Mouse (Mus musculus): ENCODE data around the gene Slc16a3. TPM values are rescaled to one million over a fixed set of nuclear protein-coding genes. Genes with fewer than 3 reads are reported as not detected.
A peak's percentile ranks its signal among the peaks of the same experiment; 100 is the strongest.

The Slc16a3 gene
- polyA plus RNA-seq, 1 experiment from 2014 or later = 9.1 TPM

DNA sequence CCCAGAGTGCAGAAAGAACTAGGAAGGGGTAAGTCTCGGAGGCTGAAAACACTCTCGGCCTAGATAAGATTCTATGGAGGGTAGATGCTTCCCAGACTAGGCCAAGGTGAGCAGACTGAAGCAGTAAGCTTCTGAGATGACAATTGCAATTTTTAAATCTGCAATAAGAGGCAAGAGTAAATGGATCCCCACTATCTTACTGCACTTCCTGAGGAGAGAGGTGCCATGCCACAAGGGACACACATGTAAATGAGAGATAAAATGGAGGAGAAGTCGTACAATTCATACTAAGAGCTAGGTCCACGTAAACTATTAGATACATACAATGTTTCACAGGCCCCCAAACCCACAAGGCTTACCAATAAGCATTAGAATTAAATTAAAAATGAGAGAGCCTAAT is 19.8 kb upstream of the Slc16a3 start:
- WGBS = 90% methylated on average over 4 of the region's 4 CpGs
- H3K4me3 ChIP-seq = no peak overlapping the region
- H3K27me3 ChIP-seq = no peaks in the 10 kb centered on the region
- H3K4me1 ChIP-seq = peaks cover 10% of the 10 kb centered on the region; the same call in 1 of the 2 replicates
- no peaks in the 10 kb centered on the region for H3K36me3 ChIP-seq
- no peak overlapping the region for H3K27ac ChIP-seq (replicated peaks)
- no peaks in the 10 kb centered on the region for H3K9me3 ChIP-seq
- ATAC-seq (replicated peaks) = no peak
- H3K4me2 ChIP-seq (replicated peaks) = no peak overlapping the region
- H3K9ac ChIP-seq (replicated peaks) = no peak overlapping the region

DNA sequence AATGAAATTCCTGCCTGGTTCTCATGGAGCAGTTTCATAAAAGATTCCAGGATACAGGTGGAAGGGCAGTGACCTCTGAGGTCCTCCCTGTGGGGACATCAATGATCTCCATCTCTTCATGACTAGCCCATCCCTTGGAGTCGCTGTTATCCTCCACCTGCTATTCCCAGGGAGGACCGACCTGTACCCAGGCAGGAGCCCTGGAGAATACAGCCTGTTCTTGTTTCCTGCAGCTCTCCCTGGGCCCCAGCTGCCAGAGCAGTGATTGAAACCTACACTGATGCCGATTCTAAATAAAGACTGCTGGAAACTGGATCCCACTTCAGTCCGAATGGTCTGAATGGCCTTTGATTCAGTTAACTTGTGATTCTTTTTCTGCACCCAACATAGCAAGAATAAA is 16.8 kb upstream of the Slc16a3 start:
- 91% methylated on average over 4 of the region's 4 CpGs for WGBS
- peaks cover 10% of the 10 kb centered on the region; the same call in 1 of the 2 replicates for H3K4me1 ChIP-seq
- H3K9me3 ChIP-seq = no peaks in the 10 kb centered on the region
- H3K4me3 ChIP-seq = no peak overlapping the region
- H3K27ac ChIP-seq (replicated peaks) = no peak overlapping the region
- 0 out of 2 replicates have a peak overlapping the region, but pooled peaks have one; percentile 8 for H3K4me2 ChIP-seq (replicated peaks)
- no peaks in the 10 kb centered on the region for H3K27me3 ChIP-seq
- no peak overlapping the region for H3K9ac ChIP-seq (replicated peaks)
- no peak for ATAC-seq (replicated peaks)
- no peaks in the 10 kb centered on the region for H3K36me3 ChIP-seq

DNA sequence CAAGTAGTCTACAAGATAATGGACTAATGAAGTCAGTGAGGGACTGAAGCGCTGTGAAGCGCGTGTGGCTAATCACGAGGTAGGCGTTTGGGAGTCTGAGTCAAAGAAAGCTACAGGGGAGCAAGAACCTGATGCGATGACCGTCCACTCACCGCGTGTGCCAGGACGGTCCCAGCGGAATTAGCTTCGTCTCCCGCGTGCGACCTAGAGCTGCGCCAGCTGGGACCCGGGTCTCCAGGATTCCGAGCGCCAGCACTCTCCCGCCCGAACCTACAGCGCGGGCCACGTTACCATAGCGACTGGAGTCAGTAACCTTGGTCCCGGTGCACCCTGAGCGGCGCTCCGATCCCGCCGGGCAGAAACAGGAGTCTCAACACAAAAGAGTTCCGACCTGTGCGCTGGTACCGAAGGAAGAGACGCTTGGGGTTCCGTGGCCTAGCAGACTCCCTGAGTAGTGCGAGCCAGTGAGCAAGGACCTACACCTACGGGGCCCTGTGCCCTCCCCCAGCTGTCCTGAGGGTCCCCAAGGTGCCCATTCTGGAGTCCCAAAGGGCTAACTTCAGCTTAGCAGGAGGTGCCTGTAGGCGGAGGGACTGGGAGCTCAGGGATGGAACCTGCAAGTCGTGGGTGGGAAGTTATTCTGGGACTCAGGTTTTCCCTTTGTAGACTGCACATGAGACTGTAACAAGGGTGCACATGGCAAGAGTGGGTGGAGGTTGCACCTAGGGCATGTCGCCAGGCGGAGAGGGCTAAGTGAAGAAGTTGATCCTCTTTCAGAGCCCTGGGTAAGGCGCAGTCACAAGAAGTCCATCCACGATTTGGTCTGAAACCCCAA is 15.5 kb upstream of the Slc16a3 start, which contains the start of gene Ccdc57:
Ccdc57 (minus strand) TSS at position 309 of the 835 bp plus-strand sequence.
- Histone ChIP-seq H3K4me3 (peak within 1 kb of the TSS; percentile 85), H3K27me3 (no peaks in the 10 kb centered on the region), H3K9me3 (no peaks in the 10 kb centered on the region), H3K4me1 (peaks cover 10% of the 10 kb centered on the region; the same call in 1 of the 2 replicates), H3K4me2 (replicated peaks) (peak within 1 kb of the TSS; percentile 60), H3K27ac (replicated peaks) (0 out of 2 replicates have a peak within 1 kb of the TSS, but pooled peaks have one; percentile 53), H3K9ac (replicated peaks) (peak within 1 kb of the TSS; percentile 75), H3K36me3 (no peaks in the 10 kb centered on the region)
- ATAC-seq (replicated peaks) = peak; percentile 96
- 10% methylated on average over 44 of the region's 44 CpGs for WGBS

DNA sequence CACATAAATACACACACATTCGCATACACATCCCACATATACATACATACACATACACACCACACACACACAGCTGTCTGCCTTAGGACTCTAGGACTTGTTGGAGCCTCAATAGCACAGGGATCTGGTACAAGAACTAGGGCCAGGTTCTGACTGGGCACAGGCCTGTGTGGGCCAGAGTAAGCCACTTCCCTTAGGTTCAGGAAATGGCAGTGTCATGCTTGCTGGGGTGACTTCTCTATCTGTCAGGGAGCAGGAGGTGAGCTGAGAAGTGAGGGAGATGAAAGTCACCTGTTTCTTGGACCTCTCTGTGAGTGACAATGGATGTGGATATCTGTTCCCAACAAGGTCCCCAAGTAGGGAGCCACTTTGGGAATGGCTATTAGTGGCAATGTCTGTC is 10.3 kb upstream of the Slc16a3 start:
- Histone ChIP-seq H3K27me3 (no peaks in the 10 kb centered on the region), H3K4me2 (replicated peaks) (no peak overlapping the region), H3K4me3 (no peak overlapping the region), H3K9me3 (no peaks in the 10 kb centered on the region), H3K36me3 (no peaks in the 10 kb centered on the region), H3K9ac (replicated peaks) (no peak overlapping the region), H3K4me1 (0 out of 2 replicates have a peak, but pooled peaks cover 2% of the 10 kb centered on the region), H3K27ac (replicated peaks) (no peak overlapping the region)
- WGBS = 92% methylated on average over 1 of the region's 1 CpGs
- ATAC-seq (replicated peaks) = no peak

DNA sequence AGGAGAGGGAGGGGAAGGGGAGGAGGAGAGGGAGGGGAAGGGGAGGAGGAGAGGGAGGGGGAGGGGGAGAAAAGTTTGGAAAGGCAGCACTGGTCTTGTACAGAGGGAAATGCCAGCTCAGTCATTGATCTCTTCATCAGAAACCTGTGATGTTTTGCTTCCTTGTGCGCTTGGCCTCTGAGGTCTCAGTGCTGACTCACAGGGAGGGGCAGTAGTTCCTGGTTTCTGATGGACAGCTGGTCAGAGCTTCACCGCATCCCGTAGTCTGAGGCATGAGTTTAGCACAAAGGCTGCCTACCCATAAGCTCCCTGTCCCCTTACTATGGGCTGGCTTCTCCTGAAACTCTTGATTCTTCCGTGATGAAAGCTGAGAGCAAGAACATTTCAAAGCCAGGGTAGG is 9.5 kb upstream of the Slc16a3 start:
- Histone ChIP-seq H3K9ac (replicated peaks) (no peak overlapping the region), H3K27me3 (no peaks in the 10 kb centered on the region), H3K9me3 (no peaks in the 10 kb centered on the region), H3K4me1 (no peaks in the 10 kb centered on the region), H3K36me3 (no peaks in the 10 kb centered on the region), H3K27ac (replicated peaks) (no peak overlapping the region), H3K4me3 (no peak overlapping the region), H3K4me2 (replicated peaks) (no peak overlapping the region)
- no peak for ATAC-seq (replicated peaks)
- 62% methylated on average over 4 of the region's 4 CpGs for WGBS

DNA sequence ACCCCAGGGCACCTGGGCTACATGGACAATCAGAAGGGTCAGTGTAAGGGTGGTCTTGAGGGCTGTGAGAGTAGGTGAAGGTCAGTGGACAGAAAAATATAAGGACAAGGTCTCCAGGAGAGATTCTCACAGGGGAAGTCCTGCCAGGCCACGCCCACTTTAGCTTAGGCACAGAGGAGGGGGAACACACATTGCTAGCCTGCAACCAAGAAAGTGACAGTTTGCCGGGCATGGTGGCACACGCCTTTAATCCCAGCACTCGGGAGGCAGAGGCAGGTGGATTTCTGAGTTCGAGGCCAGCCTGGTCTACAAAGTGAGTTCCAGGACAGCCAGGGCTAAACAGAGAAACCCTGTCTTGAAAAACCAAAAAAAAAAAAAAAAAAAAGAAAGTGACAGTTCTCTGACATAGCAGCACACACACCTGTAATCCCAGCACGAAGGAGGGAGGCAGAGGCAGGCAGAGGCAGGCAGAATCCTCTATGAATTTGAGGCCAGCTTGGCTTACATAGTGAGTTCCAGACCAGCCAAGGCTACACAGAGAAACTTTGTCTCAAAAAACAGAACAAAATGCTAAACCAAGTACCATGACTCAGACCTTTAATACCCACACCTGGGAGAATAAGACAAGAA is 8.5 kb upstream of the Slc16a3 start:
- Histone ChIP-seq H3K9ac (replicated peaks) (no peak overlapping the region), H3K36me3 (no peaks in the 10 kb centered on the region), H3K27me3 (no peaks in the 10 kb centered on the region), H3K27ac (replicated peaks) (no peak overlapping the region), H3K4me3 (no peak overlapping the region), H3K4me1 (no peaks in the 10 kb centered on the region), H3K9me3 (no peaks in the 10 kb centered on the region), H3K4me2 (replicated peaks) (no peak overlapping the region)
- no peak for ATAC-seq (replicated peaks)
- WGBS = 76% methylated on average over 6 of the region's 6 CpGs

DNA sequence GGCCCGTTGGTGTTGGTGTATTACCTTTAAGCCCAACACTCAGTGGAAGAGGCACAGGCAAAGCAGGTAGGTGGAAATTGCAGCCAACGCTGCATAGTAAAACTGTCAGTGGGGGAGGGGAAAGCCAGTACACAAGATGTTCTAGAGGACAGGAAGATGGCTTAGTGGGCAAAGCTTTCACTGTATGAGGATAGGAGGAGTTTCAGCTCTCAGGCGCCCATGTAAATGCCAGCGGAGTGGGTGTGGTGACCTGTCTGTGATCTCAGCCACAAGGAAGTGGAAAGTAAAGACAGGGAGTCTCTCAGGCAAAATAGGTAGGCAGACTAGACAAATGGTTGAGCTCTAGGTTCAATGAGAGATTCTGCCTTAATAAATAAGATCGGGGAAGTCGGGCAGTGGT is 7.3 kb upstream of the Slc16a3 start:
- H3K9ac ChIP-seq (replicated peaks) = no peak overlapping the region
- no peak for ATAC-seq (replicated peaks)
- H3K4me3 ChIP-seq = no peak overlapping the region
- no peaks in the 10 kb centered on the region for H3K4me1 ChIP-seq
- no peaks in the 10 kb centered on the region for H3K9me3 ChIP-seq
- no peak overlapping the region for H3K4me2 ChIP-seq (replicated peaks)
- 83% methylated on average over 6 of the region's 6 CpGs for WGBS
- no peak overlapping the region for H3K27ac ChIP-seq (replicated peaks)
- no peaks in the 10 kb centered on the region for H3K36me3 ChIP-seq
- H3K27me3 ChIP-seq = no peaks in the 10 kb centered on the region

DNA sequence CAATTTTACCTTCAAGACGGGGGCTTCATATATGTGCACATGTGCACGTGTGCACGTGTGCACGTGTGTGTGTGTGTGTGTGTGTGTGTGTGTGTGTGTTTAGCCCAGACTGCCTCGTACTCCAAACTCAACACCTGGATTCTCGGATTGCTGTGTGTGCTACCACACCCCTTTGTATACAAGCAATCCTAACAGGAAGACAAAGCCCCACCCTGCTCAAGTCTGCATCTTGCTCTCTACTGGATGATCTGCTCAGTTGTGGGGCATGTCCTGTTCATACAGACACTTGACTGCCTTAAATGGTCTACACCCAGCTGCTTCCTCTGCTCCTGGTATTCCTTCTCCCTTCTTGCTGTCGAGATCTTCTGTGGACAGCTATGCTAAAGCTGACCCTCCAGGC is 3.0 kb upstream of the Slc16a3 start:
- Histone ChIP-seq H3K27me3 (peaks cover 23% of the 10 kb centered on the region), H3K36me3 (no peaks in the 10 kb centered on the region), H3K4me1 (peaks cover 11% of the 10 kb centered on the region), H3K9me3 (no peaks in the 10 kb centered on the region), H3K4me2 (replicated peaks) (no peak overlapping the region), H3K9ac (replicated peaks) (no peak overlapping the region), H3K27ac (replicated peaks) (no peak overlapping the region), H3K4me3 (no peak overlapping the region)
- WGBS = 83% methylated on average over 7 of the region's 7 CpGs
- no peak for ATAC-seq (replicated peaks)

DNA sequence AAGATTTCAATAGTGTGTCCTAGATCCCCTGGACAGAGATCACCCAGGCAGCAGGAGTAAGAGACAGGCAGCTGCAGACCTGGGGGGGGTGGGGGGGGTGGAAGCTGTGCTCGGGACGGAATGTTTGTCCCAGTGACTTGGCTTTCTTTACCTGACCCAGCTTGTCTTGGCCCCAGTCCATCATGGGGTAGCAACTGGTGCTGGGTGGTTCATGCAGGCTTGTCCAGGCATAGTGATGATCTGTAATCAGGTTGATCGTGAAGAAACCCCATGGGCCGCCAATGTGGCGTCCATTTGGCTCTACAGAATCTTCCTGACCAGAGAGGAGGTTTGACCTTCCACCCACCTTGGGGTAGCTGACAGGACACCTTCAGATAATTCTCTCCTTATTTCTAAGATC is 2.4 kb upstream of the Slc16a3 start:
- no peak overlapping the region for H3K4me3 ChIP-seq
- H3K4me1 ChIP-seq = peaks cover 18% of the 10 kb centered on the region
- ATAC-seq (replicated peaks) = no peak
- H3K27me3 ChIP-seq = peaks cover 25% of the 10 kb centered on the region
- H3K4me2 ChIP-seq (replicated peaks) = no peak overlapping the region
- H3K9me3 ChIP-seq = no peaks in the 10 kb centered on the region
- no peak overlapping the region for H3K27ac ChIP-seq (replicated peaks)
- no peaks in the 10 kb centered on the region for H3K36me3 ChIP-seq
- 94% methylated on average over 5 of the region's 5 CpGs for WGBS
- H3K9ac ChIP-seq (replicated peaks) = no peak overlapping the region

DNA sequence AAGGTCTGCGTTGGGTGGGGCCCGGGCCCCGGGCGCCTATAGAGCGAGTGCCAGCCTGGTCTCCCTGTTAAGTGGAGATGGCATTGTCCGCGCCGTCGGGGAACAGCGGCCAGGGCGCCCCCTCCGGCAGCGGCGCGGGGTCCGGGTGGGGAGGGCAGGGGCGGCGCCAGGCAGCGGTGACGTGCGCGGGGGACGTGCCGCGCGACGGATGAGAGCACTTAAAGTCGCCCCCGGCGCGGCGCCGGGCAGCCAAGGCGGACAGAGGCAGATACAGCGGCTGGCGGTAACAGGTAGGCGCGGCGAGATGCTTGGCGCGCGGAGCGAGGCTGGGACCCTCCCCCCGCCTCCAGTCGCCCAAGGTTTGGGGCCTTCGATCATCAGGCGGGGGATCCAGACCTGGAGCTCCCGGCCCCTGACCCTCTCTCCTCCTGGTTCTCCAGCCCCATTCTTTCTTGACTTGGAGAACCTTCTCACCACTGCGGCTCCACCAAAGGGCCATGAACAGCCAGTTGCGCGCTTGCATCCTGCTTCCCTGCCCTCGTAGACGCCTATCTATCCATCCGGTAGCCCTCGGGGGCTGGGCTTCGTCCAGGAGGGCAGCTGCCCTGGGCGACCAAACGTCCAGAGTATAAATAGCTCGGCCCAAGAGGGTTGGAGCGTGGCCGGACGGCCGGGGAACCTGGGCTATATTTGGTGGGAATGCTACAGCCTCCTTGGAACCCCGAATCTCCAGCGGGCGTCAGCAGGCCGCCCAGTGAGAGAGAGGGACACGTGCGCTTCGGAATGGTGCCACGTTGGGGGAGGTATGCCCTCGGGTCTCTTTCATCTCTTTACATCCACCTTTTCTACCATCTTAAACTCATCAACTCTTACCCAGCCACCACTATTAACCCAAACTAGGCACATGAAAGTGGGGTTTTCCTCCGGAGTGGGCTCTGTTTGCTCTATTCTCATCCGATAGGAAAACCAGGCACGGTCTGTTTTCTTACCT is 876 bp downstream of the Slc16a3 start:
- H3K4me3 ChIP-seq = peak overlapping the region; percentile 38
- peak overlapping the region; percentile 32; the same call in 1 of the 2 replicates for H3K9ac ChIP-seq (replicated peaks)
- H3K4me1 ChIP-seq = peaks cover 28% of the 10 kb centered on the region
- no peak overlapping the region for H3K27ac ChIP-seq (replicated peaks)
- WGBS = 2% methylated on average over 75 of the region's 75 CpGs
- no peaks in the 10 kb centered on the region for H3K9me3 ChIP-seq
- no peaks in the 10 kb centered on the region for H3K36me3 ChIP-seq
- ATAC-seq (replicated peaks) = 0 out of 2 replicates have a peak, but pooled peaks have one; percentile 10
- peak overlapping the region; percentile 53 for H3K4me2 ChIP-seq (replicated peaks)
- H3K27me3 ChIP-seq = peaks cover 25% of the 10 kb centered on the region

DNA sequence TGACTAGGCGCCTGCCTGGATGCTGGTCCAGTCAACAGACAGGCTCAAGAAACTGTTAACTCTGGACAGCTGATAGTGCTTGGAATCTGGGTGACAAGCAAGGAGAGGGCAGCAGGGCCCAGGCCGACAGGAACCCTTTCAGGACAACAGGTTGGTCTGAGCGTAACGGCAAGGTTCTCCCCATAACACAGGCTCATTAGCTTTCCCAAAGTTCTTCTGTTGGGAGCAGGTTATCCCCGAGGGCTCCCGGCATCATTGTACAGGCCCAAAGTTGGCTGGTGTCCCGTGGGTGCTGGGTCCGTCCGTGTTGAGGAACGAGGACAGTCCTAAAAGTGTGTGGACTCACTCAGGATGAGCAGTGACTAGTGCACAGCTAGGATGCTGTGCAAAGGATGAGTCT is 1.6 kb downstream of the Slc16a3 start:
- Histone ChIP-seq H3K9me3 (no peaks in the 10 kb centered on the region), H3K9ac (replicated peaks) (no peak overlapping the region), H3K36me3 (no peaks in the 10 kb centered on the region), H3K27me3 (peaks cover 25% of the 10 kb centered on the region), H3K27ac (replicated peaks) (no peak overlapping the region), H3K4me2 (replicated peaks) (peak overlapping the region; percentile 69; the same call in 1 of the 2 replicates), H3K4me1 (peaks cover 28% of the 10 kb centered on the region), H3K4me3 (no peak overlapping the region)
- 18% methylated on average over 10 of the region's 10 CpGs for WGBS
- no peak for ATAC-seq (replicated peaks)
